Mouse (Mus musculus): Measurements from ENCODE around the gene Gm13030.

GRCm38 (mm10) chr4:138821036-138821435, 52.7 kb downstream of the Gm13030 start:
- no peak for TF ChIP-seq HCFC1 (IDR thresholded peaks at IDR 0.05; ENCODE audit: borderline replicate concordance, insufficient read depth, low read length)
- TF ChIP-seq MAFK (IDR thresholded peaks at IDR 0.05; ENCODE audit: insufficient read depth, low read depth, low read length), result no peak
- no peak for TF ChIP-seq ZC3H11A (IDR thresholded peaks at IDR 0.05; ENCODE audit: borderline replicate concordance, low read depth, low read length)
- no peak for TF ChIP-seq CHD2 (IDR thresholded peaks at IDR 0.05; ENCODE audit: low read depth, low read length)
- TF ChIP-seq ZNF384 (IDR thresholded peaks at IDR 0.05; ENCODE audit: low read depth, low read length), result no peak
